Mouse (Mus musculus) embryonic facial prominence, embryonic 15.5 days (tissue): ENCODE measurements around the gene Acox3. TPM values are rescaled to one million over a fixed set of nuclear protein-coding genes. Genes with fewer than 3 reads are reported as not detected.

ENCODE experiments used
- ATAC-seq: fragments of 200-750 bp; cut with Nextera tagmentation; 2 replicates; pipeline ENCODE4 v1.8.0; 2017; ENCODE audit warnings: low read depth, moderate TSS enrichment; ENCODE audit not compliant: insufficient number of reproducible peaks, low FRiP score, low TSS enrichment
- H3K27ac ChIP-seq: fragments of 300-500 bp; sonication (generic); replicated peaks from 2 replicates; pipeline ENCODE4 v1.5.1; 2015; ENCODE audit warnings: mild to moderate bottlenecking, inconsistent platforms
- H3K27me3 ChIP-seq: fragments of 300-500 bp; sonication (generic); 2 replicates; pipeline ENCODE4 v1.6.1; 2015; ENCODE audit warnings: inconsistent platforms
- H3K36me3 ChIP-seq: fragments of 300-500 bp; sonication (generic); 2 replicates; pipeline ENCODE4 v1.6.1; 2015; ENCODE audit warnings: mild to moderate bottlenecking, inconsistent platforms
- H3K4me1 ChIP-seq: fragments of 300-500 bp; sonication (generic); 2 replicates; pipeline ENCODE4 v1.6.1; 2015; ENCODE audit warnings: inconsistent platforms
- H3K4me2 ChIP-seq: fragments of 300-500 bp; sonication (generic); replicated peaks from 2 replicates; pipeline ENCODE4 v1.6.1; 2015; ENCODE audit warnings: mild to moderate bottlenecking, inconsistent platforms
- H3K4me3 ChIP-seq: fragments of 300-500 bp; sonication (generic); replicated peaks from 2 replicates; pipeline ENCODE4 v1.5.1; 2015; ENCODE audit warnings: mild to moderate bottlenecking, inconsistent platforms
- H3K9ac ChIP-seq: fragments of 300-500 bp; sonication (generic); 2 replicates; pipeline ENCODE4 v1.6.1; 2015; ENCODE audit warnings: inconsistent platforms
- H3K9me3 ChIP-seq: fragments of 300-500 bp; sonication (generic); replicated peaks from 2 replicates; pipeline ENCODE4 v1.6.1; 2016; ENCODE audit warnings: inconsistent platforms
- WGBS: fragments of 180-500 bp; shearing (Covaris S2); methylation state at CpG from one replicate; pipeline ENCODE4 v1.1.7; 2015; 5-methylcytosine and 5-hydroxymethylcytosine counted together
- polyA plus RNA-seq: library from polyadenylated mRNA; unstranded; fragments of >200 nt; fragmentation: Nextera tagmentation; extraction: Ambion mirVana; gene quantifications from 2 replicates; pipeline ENCODE4 v1.2.1, GENCODE M21; 2015

Gene Acox3
- polyA plus RNA-seq, 1 experiment from 2014 or later, result 13.7 TPM

DNA sequence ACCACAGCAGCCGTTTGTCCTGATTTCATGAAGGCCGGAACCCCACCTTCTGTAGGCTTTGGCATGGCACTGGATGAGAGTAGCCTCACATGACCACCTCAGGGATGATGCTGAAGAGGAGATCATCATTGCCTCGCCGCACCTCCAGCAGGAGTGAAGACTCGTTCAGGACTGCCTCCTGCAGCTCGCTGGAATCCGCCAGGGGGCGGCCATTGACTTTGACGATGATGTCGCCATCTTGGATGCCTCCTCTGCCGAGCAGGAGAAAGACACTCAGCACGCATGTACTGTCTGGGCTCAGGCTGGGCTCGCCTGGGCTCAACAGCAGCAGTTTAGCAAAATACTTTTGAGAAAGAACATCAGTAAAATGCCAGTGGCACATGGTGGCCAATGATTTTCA lies 70.0 kb downstream of the Acox3 start:
- Histone ChIP-seq H3K4me3 (no peak overlapping the region), H3K4me1 (no peaks in the 10 kb centered on the region), H3K9me3 (no peaks in the 10 kb centered on the region), H3K4me2 (no peak overlapping the region), H3K27me3 (no peaks in the 10 kb centered on the region), H3K36me3 (no peaks in the 10 kb centered on the region), H3K9ac (no peak overlapping the region), H3K27ac (no peak overlapping the region)
- ATAC-seq, result no peak
- WGBS, result 85% methylated on average over 13 of the region's 13 CpGs

DNA sequence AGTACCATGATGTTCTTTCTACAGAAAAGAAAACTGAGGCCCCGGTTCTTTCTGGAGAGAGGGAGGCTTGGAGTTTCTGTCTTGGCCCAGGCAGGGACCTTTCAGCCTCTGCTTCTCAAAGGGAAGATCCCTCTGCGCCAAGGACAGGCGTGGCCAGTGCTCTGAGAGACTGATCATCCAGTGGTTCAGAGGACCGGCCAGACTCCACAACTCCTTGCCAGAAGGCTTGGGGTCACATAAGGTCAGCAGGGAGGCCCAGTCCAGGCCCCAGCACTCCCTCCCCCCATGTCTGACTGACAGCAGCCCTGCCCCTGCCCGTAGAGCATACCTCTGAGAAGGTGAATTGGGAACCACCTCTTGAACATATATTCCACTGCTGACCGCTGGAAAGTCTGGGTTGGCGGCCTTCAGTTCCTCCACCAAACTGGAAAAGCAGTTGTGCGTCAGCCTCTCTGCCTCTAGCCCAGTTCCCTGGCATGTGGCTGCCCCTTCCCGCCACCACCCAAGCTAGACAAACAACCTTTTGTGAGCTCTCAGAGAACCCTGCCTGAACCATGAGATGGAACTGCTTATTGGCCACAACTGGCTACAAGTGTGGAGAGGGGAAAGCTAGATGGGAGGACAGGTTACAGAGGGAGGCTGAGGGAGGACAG lies 71.0 kb downstream of the Acox3 start:
- H3K36me3 ChIP-seq, result no peaks in the 10 kb centered on the region
- no peak overlapping the region for H3K4me2 ChIP-seq
- H3K9ac ChIP-seq, result no peak overlapping the region
- no peak overlapping the region for H3K4me3 ChIP-seq
- no peaks in the 10 kb centered on the region for H3K27me3 ChIP-seq
- no peaks in the 10 kb centered on the region for H3K4me1 ChIP-seq
- no peak for ATAC-seq
- 61% methylated on average over 9 of the region's 9 CpGs for WGBS
- no peak overlapping the region for H3K27ac ChIP-seq
- H3K9me3 ChIP-seq, result no peaks in the 10 kb centered on the region

DNA sequence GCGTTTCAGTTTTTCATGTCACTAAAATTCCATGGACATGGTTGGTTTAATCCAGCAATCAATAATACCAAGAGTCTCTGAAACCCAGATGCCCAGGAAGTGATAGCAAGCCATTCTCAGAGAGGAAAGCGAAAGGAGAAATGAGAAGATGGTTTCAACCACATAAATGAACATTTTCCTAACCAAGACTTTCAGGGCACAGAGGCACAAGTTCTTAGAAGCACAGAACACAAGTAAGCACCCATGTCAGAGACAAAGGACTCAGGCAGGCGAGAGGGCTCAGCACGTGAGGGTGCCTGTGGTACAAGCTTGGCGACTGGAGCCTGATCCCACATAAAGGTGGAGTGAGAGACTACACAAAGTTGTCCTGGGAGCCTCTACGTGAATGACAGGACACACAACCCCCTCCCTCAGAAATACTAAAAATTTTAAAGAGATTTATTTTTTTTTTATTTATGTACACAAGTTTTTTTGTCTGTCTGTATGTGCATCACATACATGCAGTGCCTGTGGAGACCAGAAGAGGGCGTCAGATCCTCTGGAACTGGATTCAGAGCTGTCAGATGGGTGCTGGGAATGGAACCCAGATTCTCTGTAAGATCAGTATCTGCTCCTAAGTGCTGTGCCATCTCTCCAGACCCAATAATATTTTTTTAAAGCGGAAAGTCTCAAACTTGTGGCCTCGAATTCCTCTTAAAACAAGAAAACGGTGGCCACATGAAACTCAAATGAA lies 73.1 kb downstream of the Acox3 start:
- Histone ChIP-seq H3K4me2 (no peak overlapping the region), H3K9ac (no peak overlapping the region), H3K4me1 (no peaks in the 10 kb centered on the region), H3K4me3 (no peak overlapping the region), H3K36me3 (no peaks in the 10 kb centered on the region), H3K27ac (no peak overlapping the region), H3K9me3 (no peaks in the 10 kb centered on the region), H3K27me3 (no peaks in the 10 kb centered on the region)
- ATAC-seq, result no peak
- WGBS, result 87% methylated on average over 10 of the region's 10 CpGs

DNA sequence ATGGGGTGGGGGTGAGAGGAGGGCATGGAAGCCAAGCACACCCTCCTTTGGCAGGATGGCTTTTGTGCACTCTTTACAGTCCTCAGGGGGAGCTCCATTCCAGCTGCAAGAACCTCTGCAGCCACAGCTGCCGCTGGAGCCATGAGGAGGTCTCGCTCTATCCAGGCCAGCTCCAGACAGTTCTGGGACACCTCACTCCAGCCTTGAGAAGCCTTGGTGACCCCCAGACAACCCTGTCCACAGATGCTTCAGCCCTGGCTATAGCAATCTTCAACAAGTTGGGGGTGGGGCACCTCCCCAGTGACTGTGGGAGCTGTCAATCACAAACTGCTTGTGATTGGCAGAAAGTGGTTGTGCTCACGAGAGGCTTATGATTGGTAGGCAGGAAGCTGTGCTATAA lies 76.7 kb downstream of the Acox3 start:
- H3K36me3 ChIP-seq, result no peaks in the 10 kb centered on the region
- no peak overlapping the region for H3K4me2 ChIP-seq
- ATAC-seq, result no peak
- no peaks in the 10 kb centered on the region for H3K9me3 ChIP-seq
- no peak overlapping the region for H3K27ac ChIP-seq
- WGBS, result 62% methylated on average over 3 of the region's 3 CpGs
- H3K27me3 ChIP-seq, result no peaks in the 10 kb centered on the region
- H3K4me1 ChIP-seq, result no peaks in the 10 kb centered on the region
- no peak overlapping the region for H3K9ac ChIP-seq
- no peak overlapping the region for H3K4me3 ChIP-seq

DNA sequence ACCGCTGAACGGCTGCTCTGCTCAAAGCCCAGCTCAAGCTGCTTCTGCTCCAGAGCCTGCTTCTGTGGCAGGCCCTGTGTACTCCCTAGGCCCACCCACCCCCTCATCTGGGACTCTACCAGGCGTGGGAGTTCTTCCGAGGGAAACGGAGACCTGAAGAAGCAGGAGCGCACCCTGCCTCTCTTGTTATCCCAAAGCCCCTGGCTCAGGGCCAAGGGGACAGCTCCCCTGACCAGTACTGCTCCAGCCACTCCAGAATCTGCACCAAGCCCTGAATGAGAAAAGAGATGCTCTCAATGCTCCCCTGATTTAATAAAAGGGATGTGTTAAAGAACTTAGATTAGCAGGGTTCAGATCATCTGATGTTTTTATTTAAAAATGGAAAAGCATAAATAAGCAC lies 78.4 kb downstream of the Acox3 start:
- no peak for ATAC-seq
- Histone ChIP-seq H3K9ac (no peak overlapping the region), H3K36me3 (no peaks in the 10 kb centered on the region), H3K27ac (no peak overlapping the region), H3K4me3 (no peak overlapping the region), H3K9me3 (no peaks in the 10 kb centered on the region), H3K27me3 (no peaks in the 10 kb centered on the region), H3K4me2 (no peak overlapping the region), H3K4me1 (no peaks in the 10 kb centered on the region)
- WGBS, result 71% methylated on average over 6 of the region's 6 CpGs

DNA sequence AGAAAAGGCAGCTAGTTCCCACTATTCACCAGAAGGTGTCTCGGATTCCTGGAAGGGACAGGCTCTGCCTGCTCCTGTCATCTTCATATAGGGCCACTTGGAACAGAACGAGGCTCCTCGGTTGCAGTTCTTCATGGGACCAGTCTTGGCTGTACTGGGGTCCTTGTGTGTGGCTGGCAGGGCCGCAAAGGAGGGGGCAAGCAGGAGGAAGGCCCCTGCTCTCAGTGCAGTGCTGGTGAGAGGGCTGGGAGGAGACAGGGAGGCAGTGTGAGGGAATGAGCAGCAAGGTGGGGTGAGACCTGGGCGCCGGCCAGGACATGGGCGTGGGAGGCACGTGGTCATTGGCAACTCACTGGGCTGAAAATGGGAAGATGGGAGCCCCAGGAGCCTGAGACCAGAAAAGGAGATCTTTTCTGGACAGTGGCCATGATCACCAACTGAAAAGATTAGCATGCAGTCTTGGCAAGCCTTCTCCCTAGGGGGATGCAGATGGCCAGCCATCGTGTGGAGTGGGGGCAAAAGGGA lies 79.2 kb downstream of the Acox3 start:
- Histone ChIP-seq H3K4me2 (no peak overlapping the region), H3K27ac (no peak overlapping the region), H3K9ac (no peak overlapping the region), H3K36me3 (no peaks in the 10 kb centered on the region), H3K4me1 (no peaks in the 10 kb centered on the region), H3K27me3 (no peaks in the 10 kb centered on the region), H3K4me3 (no peak overlapping the region), H3K9me3 (no peaks in the 10 kb centered on the region)
- 82% methylated on average over 9 of the region's 9 CpGs for WGBS
- no peak for ATAC-seq

Other genes with a start within 250 kb of the Acox3 start
- gene Hmx1, start 193.9 kb upstream of the Acox3 start, polyA plus RNA-seq, result 1.2 and 1.7 TPM in 2 replicates
- gene Cpz, start 57.3 kb upstream of the Acox3 start, polyA plus RNA-seq, result 18.4 and 21.5 TPM in 2 replicates
- gene Trmt44, start 8.0 kb upstream of the Acox3 start, polyA plus RNA-seq, result 8.4 and 9.0 TPM in 2 replicates
- gene Htra3, start 96.7 kb downstream of the Acox3 start, polyA plus RNA-seq, result 31.3 and 33.0 TPM in 2 replicates
- gene Sh3tc1, start 156.9 kb downstream of the Acox3 start, polyA plus RNA-seq, result 5.0 and 7.0 TPM in 2 replicates
- gene Ablim2, start 174.8 kb downstream of the Acox3 start, polyA plus RNA-seq, result 3.5 and 4.7 TPM in 2 replicates